Mouse (Mus musculus): ENCODE data around the gene Plekha7. TPM values are rescaled to one million over a fixed set of nuclear protein-coding genes. Genes with fewer than 3 reads are reported as not detected.
A peak's percentile ranks its signal among the peaks of the same experiment; 100 is the strongest.

Plekha7 gene
- polyA plus RNA-seq, 1 experiment from 2014 or later = 10.4 TPM

DNA sequence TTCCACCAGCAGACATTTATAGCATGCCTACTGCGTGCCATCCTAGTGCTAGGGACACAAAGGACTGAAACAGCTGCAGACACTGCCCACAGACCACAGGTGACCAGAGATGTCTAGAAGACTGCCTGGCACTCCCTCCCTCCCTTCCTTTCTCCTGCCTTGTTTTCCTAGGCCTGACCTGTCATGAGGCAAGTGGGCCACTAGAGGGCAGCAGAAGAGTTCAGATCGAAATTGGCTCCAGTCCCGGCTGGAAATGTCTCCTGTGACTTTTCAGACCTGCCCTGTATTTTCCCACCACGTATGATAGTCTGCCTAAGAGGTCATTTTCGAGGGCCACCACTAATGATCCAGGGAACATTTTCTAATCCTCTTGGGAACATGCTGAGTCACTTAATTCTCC is 176.1 kb downstream of the Plekha7 start:
- ATAC-seq (ENCODE audit: low FRiP score) (peak; percentile 40; the same call in 1 of the 2 replicates), DNase-seq (ENCODE audit: low spot score, missing footprints) (peak; percentile 97)
- WGBS = 7% methylated on average over 5 of the region's 5 CpGs
- H3K36me3 ChIP-seq (ENCODE audit: control insufficient read depth, insufficient read depth, low read length) = peaks cover 7% of the 10 kb centered on the region; the same call in 1 of the 2 replicates
- no peaks in the 10 kb centered on the region for H3K9me3 ChIP-seq (ENCODE audit: control insufficient read depth, low read length)
- H3K9ac ChIP-seq (ENCODE audit: low read length) = no peak overlapping the region
- H3K4me2 ChIP-seq = no peak overlapping the region
- H3K4me1 ChIP-seq (ENCODE audit: control insufficient read depth, insufficient read depth, low read length) = no peaks in the 10 kb centered on the region
- H3K27me3 ChIP-seq (ENCODE audit: control insufficient read depth, insufficient read depth, low read length) = no peaks in the 10 kb centered on the region
- H3K27ac ChIP-seq (ENCODE audit: low read depth, low read length) = no peak overlapping the region
- no peak overlapping the region for H3K4me3 ChIP-seq (ENCODE audit: low read depth, low read length)

DNA sequence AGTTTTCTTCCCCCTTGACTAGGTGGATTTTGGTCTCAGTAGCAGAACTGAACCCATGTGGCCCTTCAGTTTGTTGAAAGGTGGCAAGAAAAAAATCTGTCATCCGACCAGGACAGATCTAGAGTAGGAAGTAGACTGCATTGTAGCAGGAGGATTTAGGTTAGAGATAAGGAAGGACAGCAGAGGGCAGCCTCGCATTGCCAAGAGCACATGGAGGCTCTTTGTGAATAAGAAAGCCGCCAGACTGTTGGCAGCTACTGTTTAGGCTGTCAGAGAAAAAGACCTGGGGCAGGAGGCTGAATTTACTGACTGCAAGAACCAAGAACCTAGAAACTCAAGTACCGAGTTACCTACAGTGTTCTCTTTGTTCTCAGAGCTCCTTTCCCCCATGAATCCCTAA is 176.8 kb downstream of the Plekha7 start:
- Histone ChIP-seq H3K27ac (ENCODE audit: low read depth, low read length) (no peak overlapping the region; the same call in 1 of the 2 replicates), H3K4me2 (no peak overlapping the region), H3K4me3 (ENCODE audit: low read depth, low read length) (no peak overlapping the region), H3K36me3 (ENCODE audit: control insufficient read depth, insufficient read depth, low read length) (peaks cover 5% of the 10 kb centered on the region; the same call in 1 of the 2 replicates), H3K9me3 (ENCODE audit: control insufficient read depth, low read length) (no peaks in the 10 kb centered on the region), H3K4me1 (ENCODE audit: control insufficient read depth, insufficient read depth, low read length) (no peaks in the 10 kb centered on the region), H3K27me3 (ENCODE audit: control insufficient read depth, insufficient read depth, low read length) (no peaks in the 10 kb centered on the region), H3K9ac (ENCODE audit: low read length) (peak overlapping the region; percentile 12; the same call in 1 of the 2 replicates)
- ATAC-seq (ENCODE audit: low FRiP score) = no peak
- WGBS = 30% methylated on average over 4 of the region's 4 CpGs
- DNase-seq (ENCODE audit: low spot score, missing footprints) = peak; percentile 84

DNA sequence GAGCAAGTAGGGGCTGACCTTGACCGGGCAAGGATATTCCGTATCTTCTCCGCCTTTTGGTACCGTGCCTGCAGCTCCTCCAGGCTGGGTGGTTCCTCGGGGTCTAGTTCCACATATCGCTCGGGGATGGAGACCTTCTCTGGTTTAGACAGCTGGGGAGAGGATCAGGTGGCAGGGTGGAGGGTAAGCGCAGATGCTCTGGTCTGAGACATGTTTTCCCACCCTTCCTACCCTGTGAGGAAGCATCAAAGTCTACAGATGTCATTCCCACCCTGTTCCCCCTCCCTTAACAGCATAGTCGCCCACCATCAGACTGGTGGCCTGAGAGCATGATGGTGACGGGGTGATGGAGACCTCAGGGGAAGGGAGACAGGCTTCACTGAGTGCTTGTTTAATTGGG is 178.8 kb downstream of the Plekha7 start:
- WGBS = 92% methylated on average over 10 of the region's 10 CpGs
- Histone ChIP-seq H3K4me1 (ENCODE audit: control insufficient read depth, insufficient read depth, low read length) (no peaks in the 10 kb centered on the region), H3K27me3 (ENCODE audit: control insufficient read depth, insufficient read depth, low read length) (no peaks in the 10 kb centered on the region), H3K4me3 (ENCODE audit: low read depth, low read length) (no peak overlapping the region), H3K9ac (ENCODE audit: low read length) (no peak overlapping the region), H3K36me3 (ENCODE audit: control insufficient read depth, insufficient read depth, low read length) (peaks cover 5% of the 10 kb centered on the region; the same call in 1 of the 2 replicates), H3K9me3 (ENCODE audit: control insufficient read depth, low read length) (no peaks in the 10 kb centered on the region), H3K4me2 (no peak overlapping the region), H3K27ac (ENCODE audit: low read depth, low read length) (no peak overlapping the region)
- DNase-seq (ENCODE audit: low spot score, missing footprints) = no peak
- no peak for ATAC-seq (ENCODE audit: low FRiP score)

DNA sequence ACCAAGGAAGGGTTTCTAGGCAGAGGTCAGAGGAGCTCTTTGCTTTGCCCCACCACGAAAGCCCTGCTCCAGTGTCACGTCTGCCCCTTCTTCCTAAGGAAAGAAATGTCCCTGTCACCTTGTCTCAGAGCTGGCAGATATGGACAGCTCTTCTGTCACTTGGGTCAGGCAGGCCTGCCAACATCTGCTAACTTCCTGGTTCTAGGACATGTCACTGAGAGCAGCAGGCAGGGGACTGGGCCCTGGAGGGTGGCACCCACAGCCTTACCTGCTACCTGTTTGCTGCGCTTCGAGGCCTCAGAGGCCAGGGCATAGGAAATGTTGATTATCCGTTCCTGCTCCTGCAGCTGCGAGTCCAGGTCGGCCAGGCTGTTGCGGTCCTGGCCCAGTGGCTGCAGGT is 179.9 kb downstream of the Plekha7 start:
- 92% methylated on average over 8 of the region's 8 CpGs for whole genome bisulfite sequencing
- DNase-seq (ENCODE audit: low spot score, missing footprints) (no peak), ATAC-seq (ENCODE audit: low FRiP score) (no peak)
- Histone ChIP-seq H3K9ac (ENCODE audit: low read length) (no peak overlapping the region), H3K4me1 (ENCODE audit: control insufficient read depth, insufficient read depth, low read length) (peaks cover 6% of the 10 kb centered on the region), H3K27ac (ENCODE audit: low read depth, low read length) (no peak overlapping the region), H3K36me3 (ENCODE audit: control insufficient read depth, insufficient read depth, low read length) (peaks cover 5% of the 10 kb centered on the region; the same call in 1 of the 2 replicates), H3K9me3 (ENCODE audit: control insufficient read depth, low read length) (no peaks in the 10 kb centered on the region), H3K4me3 (ENCODE audit: low read depth, low read length) (no peak overlapping the region), H3K4me2 (no peak overlapping the region), H3K27me3 (ENCODE audit: control insufficient read depth, insufficient read depth, low read length) (no peaks in the 10 kb centered on the region)

DNA sequence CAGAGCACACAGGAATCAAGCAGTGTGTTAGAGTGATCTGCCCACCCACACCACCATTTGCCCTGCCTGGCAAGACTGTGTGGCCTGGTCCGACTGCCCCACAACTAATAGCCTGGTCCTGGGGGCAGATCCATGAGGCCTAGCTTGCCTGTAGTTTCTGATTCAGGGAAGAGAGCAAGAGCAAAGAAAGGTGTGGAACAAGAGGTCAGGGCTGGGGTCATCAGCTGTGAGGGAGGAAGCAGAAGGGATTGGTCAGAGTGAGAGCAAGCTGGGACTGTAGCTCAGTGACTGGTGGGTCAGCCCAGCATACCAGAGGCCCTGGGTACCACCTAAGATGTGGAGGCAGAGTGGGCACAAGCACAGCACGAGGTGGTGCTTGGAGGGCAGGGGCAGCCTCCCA is 181.1 kb downstream of the Plekha7 start:
- H3K4me3 ChIP-seq (ENCODE audit: low read depth, low read length) = no peak overlapping the region
- WGBS = 81% methylated on average over 2 of the region's 2 CpGs
- no peak for ATAC-seq (ENCODE audit: low FRiP score)
- no peak overlapping the region for H3K9ac ChIP-seq (ENCODE audit: low read length)
- no peak overlapping the region for H3K4me2 ChIP-seq
- H3K27ac ChIP-seq (ENCODE audit: low read depth, low read length) = no peak overlapping the region
- peaks cover 5% of the 10 kb centered on the region; the same call in 1 of the 2 replicates for H3K36me3 ChIP-seq (ENCODE audit: control insufficient read depth, insufficient read depth, low read length)
- no peaks in the 10 kb centered on the region for H3K27me3 ChIP-seq (ENCODE audit: control insufficient read depth, insufficient read depth, low read length)
- no peaks in the 10 kb centered on the region for H3K9me3 ChIP-seq (ENCODE audit: control insufficient read depth, low read length)
- DNase-seq (ENCODE audit: low spot score, missing footprints) = no peak
- peaks cover 13% of the 10 kb centered on the region for H3K4me1 ChIP-seq (ENCODE audit: control insufficient read depth, insufficient read depth, low read length)

DNA sequence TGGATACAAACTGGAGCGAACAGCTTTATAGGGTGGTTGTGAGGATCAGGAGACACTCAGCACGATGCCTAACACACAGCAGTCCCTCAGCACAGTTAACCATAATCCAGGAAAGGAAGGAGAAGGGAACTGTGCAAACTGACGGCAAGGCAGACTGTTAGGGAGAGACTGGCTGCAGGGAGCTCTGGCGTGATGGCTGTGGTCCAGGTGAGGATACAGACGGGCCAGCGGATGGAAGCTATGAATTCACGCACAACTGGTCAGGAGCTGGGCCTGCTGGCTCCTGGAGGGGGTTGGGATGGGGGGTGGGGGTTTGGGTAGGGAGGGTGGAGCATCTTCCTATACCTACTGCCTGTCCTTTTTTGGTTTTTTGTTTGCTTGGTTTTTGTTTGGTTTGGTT is 182.5 kb downstream of the Plekha7 start:
- Histone ChIP-seq H3K27ac (ENCODE audit: low read depth, low read length) (no peak overlapping the region), H3K9me3 (ENCODE audit: control insufficient read depth, low read length) (no peaks in the 10 kb centered on the region), H3K27me3 (ENCODE audit: control insufficient read depth, insufficient read depth, low read length) (no peaks in the 10 kb centered on the region), H3K4me1 (ENCODE audit: control insufficient read depth, insufficient read depth, low read length) (peaks cover 27% of the 10 kb centered on the region), H3K4me3 (ENCODE audit: low read depth, low read length) (no peak overlapping the region), H3K9ac (ENCODE audit: low read length) (no peak overlapping the region), H3K4me2 (no peak overlapping the region), H3K36me3 (ENCODE audit: control insufficient read depth, insufficient read depth, low read length) (peaks cover 5% of the 10 kb centered on the region; the same call in 1 of the 2 replicates)
- no peak for ATAC-seq (ENCODE audit: low FRiP score)
- DNase-seq (ENCODE audit: low spot score, missing footprints) = no peak
- WGBS = 79% methylated on average over 7 of the region's 7 CpGs

DNA sequence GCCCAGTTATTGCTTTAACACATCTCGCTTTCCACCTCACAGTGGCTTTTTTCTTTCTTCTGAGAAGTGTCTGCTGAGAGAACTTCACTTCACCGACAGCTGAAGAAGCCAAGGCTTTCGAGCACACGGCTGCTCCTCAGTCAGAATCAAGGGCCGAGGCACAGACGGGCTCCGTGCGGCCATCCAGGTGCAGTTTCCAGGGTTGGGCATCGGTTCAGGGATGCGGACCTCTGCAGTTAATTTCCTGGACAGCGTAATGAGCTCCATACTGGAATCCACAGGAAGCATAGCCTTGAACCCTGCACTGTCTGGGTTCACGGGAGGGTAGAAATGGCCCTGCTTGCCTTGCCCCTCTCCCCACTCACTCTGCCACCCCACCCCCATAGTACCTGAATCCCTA is 184.1 kb downstream of the Plekha7 start:
- Histone ChIP-seq H3K4me1 (ENCODE audit: control insufficient read depth, insufficient read depth, low read length) (peaks cover 29% of the 10 kb centered on the region), H3K9ac (ENCODE audit: low read length) (no peak overlapping the region), H3K27ac (ENCODE audit: low read depth, low read length) (no peak overlapping the region), H3K27me3 (ENCODE audit: control insufficient read depth, insufficient read depth, low read length) (no peaks in the 10 kb centered on the region), H3K4me2 (no peak overlapping the region), H3K4me3 (ENCODE audit: low read depth, low read length) (no peak overlapping the region), H3K9me3 (ENCODE audit: control insufficient read depth, low read length) (peaks cover 3% of the 10 kb centered on the region), H3K36me3 (ENCODE audit: control insufficient read depth, insufficient read depth, low read length) (peaks cover 5% of the 10 kb centered on the region; the same call in 1 of the 2 replicates)
- ATAC-seq (ENCODE audit: low FRiP score) = no peak
- WGBS = 90% methylated on average over 12 of the region's 12 CpGs
- DNase-seq (ENCODE audit: low spot score, missing footprints) = no peak

DNA sequence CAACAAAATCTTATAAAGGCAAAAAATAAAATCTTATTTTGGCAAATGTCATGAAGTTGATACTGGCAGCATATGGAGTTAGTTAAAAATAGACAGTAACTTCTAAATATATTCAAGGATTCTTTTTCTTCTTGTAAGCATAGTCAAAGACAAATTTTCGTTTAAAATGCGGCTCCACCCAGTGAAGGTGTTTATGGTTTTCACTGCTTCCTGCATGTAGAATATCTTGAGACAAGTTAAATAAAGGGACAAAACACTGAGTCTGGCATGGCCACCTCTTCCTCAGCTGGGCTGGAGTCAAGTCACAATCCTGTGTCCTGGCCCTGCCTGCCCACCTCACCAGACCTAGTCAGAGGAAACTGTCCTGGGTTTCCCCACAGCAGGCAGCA is 184.6 kb downstream of the Plekha7 start:
- H3K9ac ChIP-seq (ENCODE audit: low read length) = no peak overlapping the region

DNA sequence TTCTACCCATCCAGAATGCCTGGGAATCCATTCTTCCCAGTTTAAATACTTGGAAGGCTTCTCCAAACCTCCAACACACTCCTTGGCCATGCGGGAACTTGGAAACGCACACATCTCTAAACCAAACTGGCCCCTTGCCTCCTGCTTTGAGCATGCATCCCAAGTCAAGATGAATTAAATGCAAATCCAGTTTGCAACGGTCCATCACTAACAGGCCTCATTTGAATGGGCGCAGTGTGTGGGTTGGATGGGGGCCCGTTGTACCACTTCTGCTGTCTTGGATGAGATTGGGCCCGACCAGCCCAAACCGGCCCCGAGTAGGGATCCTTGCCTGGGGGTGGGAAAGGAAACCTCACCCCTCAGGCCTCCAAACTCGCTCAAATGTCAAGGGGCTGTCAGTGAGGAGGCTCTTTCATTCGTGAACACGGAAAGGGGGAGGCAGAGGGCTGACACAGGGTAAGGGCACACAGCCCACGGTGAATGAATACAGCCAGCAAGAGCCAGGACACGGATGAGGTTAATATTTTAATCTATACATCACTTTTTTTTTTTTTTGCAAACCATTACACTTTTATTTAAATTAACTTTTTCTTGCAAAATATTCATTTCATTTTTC is 185.1 kb downstream of the Plekha7 start:
- Histone ChIP-seq H3K27me3 (ENCODE audit: control insufficient read depth, insufficient read depth, low read length) (no peaks in the 10 kb centered on the region), H3K4me2 (no peak overlapping the region), H3K27ac (ENCODE audit: low read depth, low read length) (peak overlapping the region; percentile 22; the same call in 1 of the 2 replicates), H3K36me3 (ENCODE audit: control insufficient read depth, insufficient read depth, low read length) (peaks cover under 1% of the 10 kb centered on the region; the same call in 1 of the 2 replicates), H3K4me3 (ENCODE audit: low read depth, low read length) (no peak overlapping the region), H3K4me1 (ENCODE audit: control insufficient read depth, insufficient read depth, low read length) (peaks cover 29% of the 10 kb centered on the region), H3K9ac (ENCODE audit: low read length) (no peak overlapping the region), H3K9me3 (ENCODE audit: control insufficient read depth, low read length) (peaks cover 3% of the 10 kb centered on the region)
- DNase-seq (ENCODE audit: low spot score, missing footprints) (peak; percentile 91), ATAC-seq (ENCODE audit: low FRiP score) (peak; percentile 81)
- 22% methylated on average over 13 of the region's 13 CpGs for WGBS

More for the DNA sequence above, 184.6 kb downstream of the Plekha7 start:
- WGBS = 89% methylated on average over 2 of the region's 2 CpGs
- DNase-seq (ENCODE audit: low spot score, missing footprints) (no peak), ATAC-seq (ENCODE audit: low FRiP score) (no peak)
- Histone ChIP-seq H3K4me3 (ENCODE audit: low read depth, low read length) (no peak overlapping the region), H3K27ac (ENCODE audit: low read depth, low read length) (no peak overlapping the region), H3K4me2 (no peak overlapping the region), H3K27me3 (ENCODE audit: control insufficient read depth, insufficient read depth, low read length) (no peaks in the 10 kb centered on the region), H3K36me3 (ENCODE audit: control insufficient read depth, insufficient read depth, low read length) (peaks cover 5% of the 10 kb centered on the region; the same call in 1 of the 2 replicates), H3K4me1 (ENCODE audit: control insufficient read depth, insufficient read depth, low read length) (peaks cover 29% of the 10 kb centered on the region), H3K9me3 (ENCODE audit: control insufficient read depth, low read length) (peaks cover 3% of the 10 kb centered on the region)
